Mouse (Mus musculus): ENCODE results near the gene Bsnd.

Bsnd gene

GRCm38 (mm10) chr4:106480545-106480944, 11.5 kb downstream of the Bsnd start:
- DNase-seq, result no peak

- DNase-seq, result peak; percentile 56
Measured at GRCm38 (mm10) chr4:106474241-106474640, 17.8 kb downstream of the Bsnd start.

GRCm38 (mm10) chr4:106472335-106472734, 19.7 kb downstream of the Bsnd start:
- peak; percentile 68 for DNase-seq

GRCm38 (mm10) chr4:106470921-106471320, 21.2 kb downstream of the Bsnd start:
- DNase-seq, result no peak

- no peak for DNase-seq
Measured at GRCm38 (mm10) chr4:106467420-106468110, 24.5 kb downstream of the Bsnd start.

GRCm38 (mm10) chr4:106463174-106463801, 28.8 kb downstream of the Bsnd start:
- no peak for DNase-seq

- DNase-seq, result no peak
Measured at GRCm38 (mm10) chr4:106462524-106462923, 29.6 kb downstream of the Bsnd start.

GRCm38 (mm10) chr4:106462016-106462415, 30.1 kb downstream of the Bsnd start:
- no peak for DNase-seq

- no peak for DNase-seq
Measured at GRCm38 (mm10) chr4:106454541-106454940, 37.5 kb downstream of the Bsnd start.

- no peak for DNase-seq
Measured at GRCm38 (mm10) chr4:106453516-106453915, 38.6 kb downstream of the Bsnd start.

- no peak for DNase-seq
Measured at GRCm38 (mm10) chr4:106453108-106453507, 39.0 kb downstream of the Bsnd start.

- no peak for DNase-seq
Measured at GRCm38 (mm10) chr4:106452401-106452800, 39.7 kb downstream of the Bsnd start.

- DNase-seq, result no peak
Measured at GRCm38 (mm10) chr4:106449306-106449705, 42.8 kb downstream of the Bsnd start.

GRCm38 (mm10) chr4:106443182-106443581, 48.9 kb downstream of the Bsnd start:
- no peak for DNase-seq

- no peak for DNase-seq
Measured at GRCm38 (mm10) chr4:106438763-106439162, 53.3 kb downstream of the Bsnd start.

GRCm38 (mm10) chr4:106437207-106437606, 54.9 kb downstream of the Bsnd start:
- DNase-seq, result no peak

- no peak for DNase-seq
Measured at GRCm38 (mm10) chr4:106436475-106436874, 55.6 kb downstream of the Bsnd start.

GRCm38 (mm10) chr4:106435426-106435825, 56.7 kb downstream of the Bsnd start:
- DNase-seq, result no peak
